Mouse (Mus musculus): Measurements from ENCODE around the gene Slc4a4.
"Not testable (repeated sequence)": the region's sequence is repeated elsewhere in the genome, so short reads cannot be mapped to it uniquely, and the experiment has no call there.

Gene Slc4a4

GRCm38 (mm10) chr5:88961351-88961761 is 74.7 kb downstream of the Slc4a4 start:
- DNase-seq (ENCODE audit: low spot score) = no peak

- DNase-seq (ENCODE audit: low spot score) = no peak
Observed at GRCm38 (mm10) chr5:88964685-88965290, 78.2 kb downstream of the Slc4a4 start.

- no peak for DNase-seq (ENCODE audit: low spot score)
Observed at GRCm38 (mm10) chr5:88966507-88966906, 79.9 kb downstream of the Slc4a4 start.

- DNase-seq (ENCODE audit: low spot score) = no peak
Observed at GRCm38 (mm10) chr5:88968923-88969639, 82.5 kb downstream of the Slc4a4 start.

GRCm38 (mm10) chr5:88971554-88971953 is 84.9 kb downstream of the Slc4a4 start:
- no peak for DNase-seq (ENCODE audit: low spot score)

GRCm38 (mm10) chr5:88972277-88972676 is 85.7 kb downstream of the Slc4a4 start:
- no peak for DNase-seq (ENCODE audit: low spot score)

GRCm38 (mm10) chr5:88973130-88973529 is 86.5 kb downstream of the Slc4a4 start:
- DNase-seq (ENCODE audit: low spot score) = no peak

- no peak for DNase-seq (ENCODE audit: low spot score)
Observed at GRCm38 (mm10) chr5:88975694-88976093, 89.1 kb downstream of the Slc4a4 start.

GRCm38 (mm10) chr5:88976428-88976827 is 89.8 kb downstream of the Slc4a4 start:
- DNase-seq (ENCODE audit: low spot score) = no peak

- no peak for DNase-seq (ENCODE audit: low spot score)
Observed at GRCm38 (mm10) chr5:88980740-88981139, 94.1 kb downstream of the Slc4a4 start.

GRCm38 (mm10) chr5:88981243-88982014 is 94.8 kb downstream of the Slc4a4 start:
- DNase-seq (ENCODE audit: low spot score) = no peak

- no peak for DNase-seq (ENCODE audit: low spot score)
Observed at GRCm38 (mm10) chr5:88982040-88982736, 95.6 kb downstream of the Slc4a4 start.

GRCm38 (mm10) chr5:88983170-88983569 is 96.6 kb downstream of the Slc4a4 start:
- DNase-seq (ENCODE audit: low spot score) = no peak

- no peak for DNase-seq (ENCODE audit: low spot score)
Observed at GRCm38 (mm10) chr5:88983652-88984051, 97.0 kb downstream of the Slc4a4 start.

- no peak for DNase-seq (ENCODE audit: low spot score)
Observed at GRCm38 (mm10) chr5:88989018-88989417, 102.4 kb downstream of the Slc4a4 start.

GRCm38 (mm10) chr5:88990196-88990747 is 103.7 kb downstream of the Slc4a4 start:
- DNase-seq (ENCODE audit: low spot score) = no peak

- not testable (repeated sequence) for DNase-seq (ENCODE audit: low spot score)
Observed at GRCm38 (mm10) chr5:88991309-88991708, 104.7 kb downstream of the Slc4a4 start.

GRCm38 (mm10) chr5:88994533-88994932 is 107.9 kb downstream of the Slc4a4 start:
- no peak for DNase-seq (ENCODE audit: low spot score)

GRCm38 (mm10) chr5:88996246-88996645 is 109.6 kb downstream of the Slc4a4 start:
- no peak for DNase-seq (ENCODE audit: low spot score)

GRCm38 (mm10) chr5:88997277-88997676 is 110.7 kb downstream of the Slc4a4 start:
- DNase-seq (ENCODE audit: low spot score) = no peak

GRCm38 (mm10) chr5:88999793-89000192 is 113.2 kb downstream of the Slc4a4 start:
- DNase-seq (ENCODE audit: low spot score) = no peak

GRCm38 (mm10) chr5:89000598-89000997 is 114.0 kb downstream of the Slc4a4 start:
- DNase-seq (ENCODE audit: low spot score) = no peak

Measured in ovary, postnatal 10 days (tissue).